Mouse (Mus musculus): ENCODE measurements around the gene Tmem86b.
"Not testable (repeated sequence)": the region's sequence is repeated elsewhere in the genome, so short reads cannot be mapped to it uniquely, and the experiment has no call there.

DNA sequence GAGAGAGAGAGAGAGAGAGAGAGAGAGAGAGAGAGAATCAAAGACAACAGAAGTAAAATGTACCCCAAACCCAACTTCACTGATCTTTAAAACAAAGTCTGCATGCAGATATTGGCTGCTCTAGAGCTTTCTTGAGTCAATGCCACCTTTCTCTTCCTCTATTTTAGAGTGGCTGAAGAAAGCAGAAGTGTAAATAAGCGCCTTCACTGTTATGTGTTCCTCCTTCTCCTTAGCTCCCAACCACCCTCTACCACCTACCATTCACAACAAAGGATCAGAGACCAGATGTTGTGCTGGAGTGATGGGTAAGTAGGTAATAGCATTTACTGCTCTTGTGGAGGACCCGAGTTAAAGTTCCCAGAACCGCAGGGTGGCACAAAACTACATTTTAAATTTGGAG is 49.7 kb downstream of the Tmem86b start:
- not testable (repeated sequence) for TF ChIP-seq CTCF (IDR thresholded peaks at IDR 0.05; ENCODE audit: extremely low read depth, insufficient read depth, insufficient read length, insufficient replicate concordance); POLR2A (IDR thresholded peaks at IDR 0.05; ENCODE audit: low read depth, low read length)

Measured in spleen, adult 2 months (tissue).